Mouse (Mus musculus): ENCODE results near the gene Gprc5c. TPM values are rescaled to one million over a fixed set of nuclear protein-coding genes. Genes with fewer than 3 reads are reported as not detected.

Gene Gprc5c
- polyA plus RNA-seq, 1 experiment from 2014 or later, result 3.7 TPM

DNA sequence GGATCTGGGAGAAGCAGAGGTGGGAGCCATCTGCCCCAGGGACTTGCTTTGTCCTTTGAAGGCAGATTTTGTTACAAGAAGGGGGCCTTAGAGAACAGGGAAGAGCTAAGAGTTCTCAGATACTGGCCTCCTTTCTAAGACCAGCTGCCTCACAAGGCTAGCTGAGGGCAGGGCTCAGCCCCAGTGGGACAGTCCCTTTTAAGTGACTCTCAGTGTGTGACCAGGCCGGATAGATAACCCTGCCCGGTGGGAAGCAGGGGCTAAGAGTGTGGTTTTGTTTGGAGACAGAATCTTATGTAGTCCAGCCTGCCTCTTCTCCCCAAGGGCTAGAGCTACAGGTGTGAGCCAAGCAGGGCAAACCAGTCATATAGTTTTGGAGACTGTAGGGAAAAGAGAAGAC lies 1.4 kb upstream of the Gprc5c start:
- no peaks in the 10 kb centered on the region for H3K36me3 ChIP-seq (ENCODE audit: control insufficient read depth, insufficient read depth, low read length)
- no peak overlapping the region for H3K4me2 ChIP-seq (ENCODE audit: low read depth, low read length)
- H3K27ac ChIP-seq (ENCODE audit: low read depth, low read length), result no peak overlapping the region
- peaks cover 31% of the 10 kb centered on the region for H3K27me3 ChIP-seq (ENCODE audit: control insufficient read depth, insufficient read depth, low read length)
- 19% methylated on average over 2 of the region's 2 CpGs for WGBS
- ATAC-seq (ENCODE audit: low read depth), result no peak
- no peaks in the 10 kb centered on the region for H3K9me3 ChIP-seq (ENCODE audit: control insufficient read depth, low read length)
- 0 out of 2 replicates have a peak, but pooled peaks cover 13% of the 10 kb centered on the region for H3K4me1 ChIP-seq (ENCODE audit: control insufficient read depth, insufficient read depth, low read length)
- no peak overlapping the region for H3K9ac ChIP-seq (replicated peaks; ENCODE audit: low read depth, low read length)
- no peak overlapping the region for H3K4me3 ChIP-seq (ENCODE audit: low read depth, low read length)

DNA sequence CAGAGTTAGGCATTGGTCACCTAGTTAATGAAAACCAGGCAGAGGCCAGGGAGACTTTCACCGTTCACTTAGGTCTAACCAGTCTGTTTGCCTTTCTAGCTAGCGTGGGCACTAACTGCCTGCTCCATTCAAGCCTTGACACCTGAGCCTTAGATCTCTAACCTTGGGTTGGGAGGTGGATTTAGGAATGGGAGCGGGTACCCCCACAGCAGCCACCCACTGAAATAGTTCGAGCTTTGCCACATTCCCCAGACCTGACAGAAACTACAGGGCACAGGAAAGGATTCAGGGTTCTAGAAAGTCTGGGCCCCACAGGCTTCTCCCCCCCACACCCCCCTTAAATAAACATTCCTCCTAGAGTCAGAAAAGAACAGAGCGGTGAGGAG lies 893 bp upstream of the Gprc5c start:
- 16% methylated on average over 5 of the region's 5 CpGs for WGBS
- H3K9me3 ChIP-seq (ENCODE audit: control insufficient read depth, low read length), result no peaks in the 10 kb centered on the region
- H3K4me2 ChIP-seq (ENCODE audit: low read depth, low read length), result peak overlapping the region; percentile 99; the same call in 1 of the 2 replicates
- H3K4me3 ChIP-seq (ENCODE audit: low read depth, low read length), result no peak overlapping the region; the same call in 1 of the 2 replicates
- H3K27ac ChIP-seq (ENCODE audit: low read depth, low read length), result no peak overlapping the region
- no peaks in the 10 kb centered on the region for H3K36me3 ChIP-seq (ENCODE audit: control insufficient read depth, insufficient read depth, low read length)
- H3K4me1 ChIP-seq (ENCODE audit: control insufficient read depth, insufficient read depth, low read length), result 0 out of 2 replicates have a peak, but pooled peaks cover 13% of the 10 kb centered on the region
- peaks cover 31% of the 10 kb centered on the region for H3K27me3 ChIP-seq (ENCODE audit: control insufficient read depth, insufficient read depth, low read length)
- no peak overlapping the region for H3K9ac ChIP-seq (replicated peaks; ENCODE audit: low read depth, low read length)
- ATAC-seq (ENCODE audit: low read depth), result no peak

DNA sequence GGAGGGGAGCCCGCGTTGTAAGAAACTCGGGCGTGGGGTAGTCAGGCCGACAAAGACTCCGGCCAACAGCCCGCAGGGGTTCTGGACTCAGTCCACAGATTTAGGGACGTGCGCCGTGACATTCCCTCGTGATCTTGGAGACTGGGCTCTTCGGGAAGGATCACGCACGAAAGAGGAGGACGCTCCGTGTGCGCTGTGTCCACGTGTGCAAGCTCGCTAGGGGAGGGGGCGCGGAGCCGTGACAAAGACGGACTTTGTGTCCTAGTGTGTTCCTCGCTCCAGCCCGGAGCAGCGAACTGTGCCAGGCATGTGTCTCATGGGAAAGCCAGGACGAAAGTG lies 286 bp downstream of the Gprc5c start:
- under 1% methylated on average over 27 of the region's 27 CpGs for WGBS
- no peaks in the 10 kb centered on the region for H3K36me3 ChIP-seq (ENCODE audit: control insufficient read depth, insufficient read depth, low read length)
- peaks cover 31% of the 10 kb centered on the region for H3K27me3 ChIP-seq (ENCODE audit: control insufficient read depth, insufficient read depth, low read length)
- peak overlapping the region; percentile 51 for H3K9ac ChIP-seq (replicated peaks; ENCODE audit: low read depth, low read length)
- H3K9me3 ChIP-seq (ENCODE audit: control insufficient read depth, low read length), result no peaks in the 10 kb centered on the region
- H3K4me2 ChIP-seq (ENCODE audit: low read depth, low read length), result peak overlapping the region; percentile 99
- 0 out of 2 replicates have a peak, but pooled peaks cover 13% of the 10 kb centered on the region for H3K4me1 ChIP-seq (ENCODE audit: control insufficient read depth, insufficient read depth, low read length)
- ATAC-seq (ENCODE audit: low read depth), result peak; percentile 34; the same call in 1 of the 2 replicates
- H3K4me3 ChIP-seq (ENCODE audit: low read depth, low read length), result peak overlapping the region; percentile 56
- no peak overlapping the region for H3K27ac ChIP-seq (ENCODE audit: low read depth, low read length)

DNA sequence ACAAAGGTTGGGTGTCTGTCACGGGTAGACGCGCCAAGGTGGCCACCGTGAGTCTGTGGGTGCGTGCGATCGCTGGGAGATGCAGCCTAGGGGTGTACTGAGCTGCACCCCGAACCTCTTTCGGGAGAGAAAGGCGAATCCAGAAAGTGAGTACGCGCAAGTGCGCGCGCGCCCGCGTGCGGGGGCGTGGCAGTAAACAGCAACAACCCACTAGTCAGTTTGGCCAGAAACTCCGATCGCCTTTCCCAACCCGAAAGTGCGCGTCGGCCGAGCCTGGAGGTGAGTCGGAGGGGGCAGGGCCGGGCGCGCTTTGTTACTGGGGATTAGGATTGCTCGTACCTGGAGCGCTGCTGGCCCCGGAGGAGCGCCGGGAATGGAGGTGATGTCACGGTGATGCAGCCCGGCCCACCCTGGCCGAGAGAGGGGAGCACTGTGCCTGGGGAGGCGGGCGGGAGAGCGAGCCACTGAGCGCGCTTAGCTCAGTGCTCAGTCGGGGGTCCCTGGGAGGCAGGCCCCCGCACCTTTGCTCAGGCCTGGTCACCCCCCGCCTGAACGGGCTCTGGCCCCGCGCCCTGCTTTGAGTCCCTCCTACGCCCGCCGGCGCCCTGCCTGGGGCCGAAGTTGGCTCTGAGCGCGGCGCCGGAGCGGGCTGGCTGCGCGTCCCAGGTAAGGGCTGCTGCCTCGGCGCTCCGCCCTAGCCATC lies 807 bp downstream of the Gprc5c start:
- H3K36me3 ChIP-seq (ENCODE audit: control insufficient read depth, insufficient read depth, low read length), result no peaks in the 10 kb centered on the region
- peaks cover 31% of the 10 kb centered on the region for H3K27me3 ChIP-seq (ENCODE audit: control insufficient read depth, insufficient read depth, low read length)
- H3K4me1 ChIP-seq (ENCODE audit: control insufficient read depth, insufficient read depth, low read length), result 0 out of 2 replicates have a peak, but pooled peaks cover 13% of the 10 kb centered on the region
- under 1% methylated on average over 58 of the region's 65 CpGs for WGBS
- peak; percentile 72; the same call in 1 of the 2 replicates for ATAC-seq (ENCODE audit: low read depth)
- H3K9ac ChIP-seq (replicated peaks; ENCODE audit: low read depth, low read length), result peak overlapping the region; percentile 51
- no peaks in the 10 kb centered on the region for H3K9me3 ChIP-seq (ENCODE audit: control insufficient read depth, low read length)
- peak overlapping the region; percentile 99 for H3K4me2 ChIP-seq (ENCODE audit: low read depth, low read length)
- H3K4me3 ChIP-seq (ENCODE audit: low read depth, low read length), result peak overlapping the region; percentile 56
- H3K27ac ChIP-seq (ENCODE audit: low read depth, low read length), result no peak overlapping the region

DNA sequence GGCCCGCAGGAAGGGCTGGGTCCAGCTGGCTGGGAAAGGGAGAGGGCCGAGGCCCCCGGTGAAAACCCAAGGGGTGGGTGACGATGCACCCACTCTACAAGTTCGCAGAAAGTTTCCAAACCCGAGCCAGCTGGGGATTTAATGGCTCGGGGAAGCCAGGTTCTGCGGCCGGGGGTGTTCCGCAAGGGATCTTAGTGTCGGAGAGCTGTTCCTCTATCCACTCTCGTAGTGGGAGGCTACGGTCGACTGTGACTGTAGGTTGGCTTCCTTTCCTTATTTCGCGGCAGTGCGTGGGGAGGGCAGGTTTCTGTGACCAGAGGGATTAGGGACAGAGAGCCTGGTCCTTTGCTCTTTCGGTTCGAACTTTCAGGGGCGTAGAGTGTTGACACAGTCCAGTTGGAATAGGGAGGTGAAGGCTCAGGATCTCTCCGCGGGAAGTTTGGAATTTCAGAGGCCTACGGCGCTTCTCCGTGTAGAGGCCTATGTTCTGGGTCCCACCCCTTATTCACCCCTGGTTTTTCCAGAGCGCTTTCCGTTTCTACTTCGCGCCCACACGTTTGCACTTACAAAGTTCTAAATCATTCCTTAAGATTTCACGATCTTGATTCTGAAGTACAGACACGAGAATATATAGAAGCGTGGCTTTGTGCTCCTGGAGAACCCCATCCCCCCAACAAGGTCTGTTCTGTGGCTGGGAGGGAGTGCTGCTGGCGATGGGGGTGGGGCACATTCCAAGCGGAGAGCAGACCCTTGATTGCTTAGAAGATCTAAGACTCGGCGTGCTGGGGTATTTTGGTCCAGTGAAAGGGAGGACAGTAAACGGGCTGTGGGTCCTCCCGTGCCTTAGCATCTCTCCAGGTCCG lies 1.6 kb downstream of the Gprc5c start:
- peaks cover 31% of the 10 kb centered on the region for H3K27me3 ChIP-seq (ENCODE audit: control insufficient read depth, insufficient read depth, low read length)
- no peak for ATAC-seq (ENCODE audit: low read depth)

DNA sequence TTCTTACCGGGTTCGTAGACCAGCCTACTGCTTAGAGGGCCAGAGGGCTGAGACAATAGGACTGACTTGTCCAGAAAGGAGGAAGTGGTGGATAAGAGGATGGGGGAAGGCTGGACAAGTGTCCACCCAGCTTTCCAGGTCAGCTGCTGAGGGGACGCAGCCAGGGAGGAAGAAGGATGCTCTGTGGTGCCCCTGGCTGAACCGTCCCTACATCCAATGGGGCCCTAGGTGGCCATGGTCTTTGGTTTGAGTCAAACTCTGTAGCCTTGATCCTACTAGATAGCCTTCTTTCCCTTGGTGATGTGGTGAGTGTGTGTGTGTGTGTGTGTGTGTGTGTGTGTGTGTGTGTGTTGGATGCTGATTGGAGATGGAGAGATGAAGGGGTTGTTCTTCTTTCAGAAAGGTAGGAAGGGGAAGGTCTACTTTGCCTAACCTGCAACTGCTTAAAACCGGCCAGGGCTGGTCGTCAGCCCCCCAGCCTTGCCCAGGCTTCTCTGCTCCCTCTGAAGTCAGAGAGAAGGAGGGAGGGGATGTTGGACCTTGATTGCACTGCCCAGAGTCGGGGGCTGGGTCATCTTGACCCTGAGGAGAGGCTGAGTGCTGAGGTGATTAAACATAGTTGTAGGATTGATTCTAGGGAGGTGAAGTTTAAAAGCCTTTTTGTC lies 2.4 kb downstream of the Gprc5c start:
- no peaks in the 10 kb centered on the region for H3K36me3 ChIP-seq (ENCODE audit: control insufficient read depth, insufficient read depth, low read length)
- WGBS, result 16% methylated on average over 7 of the region's 7 CpGs
- H3K9me3 ChIP-seq (ENCODE audit: control insufficient read depth, low read length), result no peaks in the 10 kb centered on the region
- H3K9ac ChIP-seq (replicated peaks; ENCODE audit: low read depth, low read length), result no peak overlapping the region
- peak overlapping the region; percentile 13; the same call in 1 of the 2 replicates for H3K4me3 ChIP-seq (ENCODE audit: low read depth, low read length)
- H3K27ac ChIP-seq (ENCODE audit: low read depth, low read length), result no peak overlapping the region
- H3K4me1 ChIP-seq (ENCODE audit: control insufficient read depth, insufficient read depth, low read length), result 0 out of 2 replicates have a peak, but pooled peaks cover 13% of the 10 kb centered on the region
- H3K27me3 ChIP-seq (ENCODE audit: control insufficient read depth, insufficient read depth, low read length), result peaks cover 31% of the 10 kb centered on the region
- ATAC-seq (ENCODE audit: low read depth), result no peak
- peak overlapping the region; percentile 99; the same call in 1 of the 2 replicates for H3K4me2 ChIP-seq (ENCODE audit: low read depth, low read length)

More for the DNA sequence above, 1.6 kb downstream of the Gprc5c start:
- Histone ChIP-seq H3K9ac (replicated peaks; ENCODE audit: low read depth, low read length) (peak overlapping the region; percentile 51; the same call in 1 of the 2 replicates), H3K36me3 (ENCODE audit: control insufficient read depth, insufficient read depth, low read length) (no peaks in the 10 kb centered on the region), H3K4me2 (ENCODE audit: low read depth, low read length) (peak overlapping the region; percentile 99), H3K4me3 (ENCODE audit: low read depth, low read length) (peak overlapping the region; percentile 56), H3K9me3 (ENCODE audit: control insufficient read depth, low read length) (no peaks in the 10 kb centered on the region), H3K27ac (ENCODE audit: low read depth, low read length) (no peak overlapping the region), H3K4me1 (ENCODE audit: control insufficient read depth, insufficient read depth, low read length) (0 out of 2 replicates have a peak, but pooled peaks cover 13% of the 10 kb centered on the region)
- under 1% methylated on average over 40 of the region's 40 CpGs for WGBS

DNA sequence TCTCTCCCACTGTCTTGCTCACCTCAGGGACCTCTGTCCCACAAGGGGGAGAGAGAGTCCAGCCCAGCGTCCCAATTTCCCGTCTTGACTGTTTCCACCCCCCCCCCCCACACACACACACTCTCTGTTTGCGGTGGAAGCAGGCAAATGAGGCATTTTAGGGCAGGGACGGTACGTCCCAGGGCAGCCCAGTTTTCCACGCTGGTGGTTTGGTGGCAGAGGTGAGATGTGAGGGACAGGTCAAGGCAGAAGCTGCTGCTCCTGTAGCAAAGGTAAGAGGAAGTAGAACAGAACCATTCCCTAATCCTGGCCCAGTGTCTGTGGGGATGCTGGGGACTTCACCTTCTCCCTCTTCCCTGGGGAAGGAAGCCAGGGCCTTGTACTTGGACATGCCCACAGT lies 3.6 kb downstream of the Gprc5c start:
- no peaks in the 10 kb centered on the region for H3K9me3 ChIP-seq (ENCODE audit: control insufficient read depth, low read length)
- no peak overlapping the region for H3K4me2 ChIP-seq (ENCODE audit: low read depth, low read length)
- no peaks in the 10 kb centered on the region for H3K36me3 ChIP-seq (ENCODE audit: control insufficient read depth, insufficient read depth, low read length)
- H3K9ac ChIP-seq (replicated peaks; ENCODE audit: low read depth, low read length), result no peak overlapping the region
- WGBS, result 84% methylated on average over 6 of the region's 6 CpGs
- H3K4me1 ChIP-seq (ENCODE audit: control insufficient read depth, insufficient read depth, low read length), result 0 out of 2 replicates have a peak, but pooled peaks cover 13% of the 10 kb centered on the region
- H3K4me3 ChIP-seq (ENCODE audit: low read depth, low read length), result no peak overlapping the region
- peaks cover 27% of the 10 kb centered on the region for H3K27me3 ChIP-seq (ENCODE audit: control insufficient read depth, insufficient read depth, low read length)
- no peak overlapping the region for H3K27ac ChIP-seq (ENCODE audit: low read depth, low read length)
- no peak for ATAC-seq (ENCODE audit: low read depth)

DNA sequence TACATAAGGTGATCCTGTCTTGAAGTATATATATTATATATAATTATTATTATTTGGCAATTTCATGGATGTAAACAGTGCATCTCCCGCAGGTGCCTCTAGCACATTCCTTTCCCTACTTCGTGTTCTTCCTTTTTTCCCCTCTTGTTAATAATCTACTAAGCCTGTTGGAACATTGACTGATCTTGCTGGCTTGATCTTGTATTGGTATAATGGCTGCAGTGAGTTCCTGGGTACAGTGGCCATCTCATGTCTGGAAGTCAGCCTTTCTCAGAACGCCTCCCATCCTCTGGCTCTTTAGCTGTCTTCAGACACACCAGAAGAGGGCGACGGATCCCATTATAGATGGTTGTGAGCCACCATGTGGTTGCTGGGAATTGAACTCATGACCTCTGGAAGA lies 5.2 kb downstream of the Gprc5c start:
- Histone ChIP-seq H3K9ac (replicated peaks; ENCODE audit: low read depth, low read length) (no peak overlapping the region), H3K4me3 (ENCODE audit: low read depth, low read length) (no peak overlapping the region), H3K36me3 (ENCODE audit: control insufficient read depth, insufficient read depth, low read length) (no peaks in the 10 kb centered on the region), H3K27me3 (ENCODE audit: control insufficient read depth, insufficient read depth, low read length) (peaks cover 20% of the 10 kb centered on the region), H3K4me2 (ENCODE audit: low read depth, low read length) (no peak overlapping the region), H3K27ac (ENCODE audit: low read depth, low read length) (no peak overlapping the region), H3K9me3 (ENCODE audit: control insufficient read depth, low read length) (no peaks in the 10 kb centered on the region), H3K4me1 (ENCODE audit: control insufficient read depth, insufficient read depth, low read length) (0 out of 2 replicates have a peak, but pooled peaks cover 8% of the 10 kb centered on the region)
- ATAC-seq (ENCODE audit: low read depth), result no peak
- 83% methylated on average over 5 of the region's 5 CpGs for WGBS

All from neural tube, embryonic 14.5 days (tissue).